Mouse (Mus musculus): Measurements from ENCODE around the gene Mb21d2.

DNA sequence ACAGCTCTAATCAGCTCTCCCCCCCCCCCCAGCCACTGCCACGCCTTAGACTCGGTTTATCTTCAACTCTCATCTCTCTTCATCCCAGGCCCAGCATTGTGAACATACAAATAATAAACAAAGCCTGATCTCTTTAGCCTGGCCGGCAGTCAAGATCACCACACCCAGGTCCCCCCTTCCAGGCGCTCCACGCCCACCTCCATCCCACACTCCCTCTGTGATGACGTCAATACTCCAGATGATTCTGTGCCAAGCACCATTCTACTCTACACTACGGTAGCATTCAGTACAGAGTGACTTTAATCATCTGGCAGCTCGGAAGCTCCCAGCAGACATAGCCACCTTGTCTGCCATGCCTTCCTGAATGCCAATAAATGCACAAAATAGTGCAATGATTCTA is 47.7 kb downstream of the Mb21d2 start:
- TF ChIP-seq CTCF (IDR thresholded peaks at IDR 0.05; ENCODE audit: borderline replicate concordance, extremely low read depth, insufficient read depth, insufficient read length) (no peak), POLR2A (IDR thresholded peaks at IDR 0.05; ENCODE audit: borderline replicate concordance, extremely low read depth, insufficient read depth, insufficient read length, poor library complexity, severe bottlenecking) (no peak)
